Mouse (Mus musculus) heart, adult 2 months (tissue): ENCODE measurements around the gene Rnf222.

Source experiments
- CTCF ChIP-seq: fragments of 200-600 bp; IDR thresholded peaks from 2 replicates; pipeline ENCODE4 v1.8.1; 2022; ENCODE audit warnings: antibody characterized with exemption, mild to moderate bottlenecking, moderate library complexity
- POLR2A ChIP-seq: fragments of 200-500 bp; IDR thresholded peaks from 2 replicates; pipeline ENCODE4 v1.6.1; 2011; ENCODE audit warnings: mild to moderate bottlenecking, low read depth, low read length, control low read depth; ENCODE audit not compliant: insufficient read depth

DNA sequence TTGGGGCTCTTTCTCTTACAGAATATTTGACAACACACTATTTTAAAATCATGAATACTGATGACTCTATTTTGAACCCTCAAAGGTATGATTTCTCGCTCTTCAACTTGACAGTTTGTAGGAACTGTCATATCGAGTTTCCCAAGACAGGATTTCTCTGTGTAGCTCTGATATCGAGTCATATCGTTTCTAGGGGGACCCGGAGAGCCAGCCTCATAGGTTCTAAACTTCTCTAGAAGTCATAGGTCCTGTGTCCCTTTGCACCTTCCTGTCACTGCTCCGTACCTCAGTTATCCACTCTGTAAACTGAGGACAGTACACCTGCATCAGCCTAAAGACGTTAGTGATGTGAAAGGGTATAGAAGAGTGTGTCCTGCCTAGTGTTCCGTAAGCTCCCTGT, 11.5 kb downstream of the Rnf222 start:
- TF ChIP-seq POLR2A = no peak
- TF ChIP-seq CTCF = no peak
